Mouse (Mus musculus): Measurements from ENCODE around the gene Syngr4. TPM values are rescaled to one million over a fixed set of nuclear protein-coding genes. Genes with fewer than 3 reads are reported as not detected.

Syngr4 gene
- polyA plus RNA-seq, 1 experiment from 2014 or later: 1.5 TPM

DNA sequence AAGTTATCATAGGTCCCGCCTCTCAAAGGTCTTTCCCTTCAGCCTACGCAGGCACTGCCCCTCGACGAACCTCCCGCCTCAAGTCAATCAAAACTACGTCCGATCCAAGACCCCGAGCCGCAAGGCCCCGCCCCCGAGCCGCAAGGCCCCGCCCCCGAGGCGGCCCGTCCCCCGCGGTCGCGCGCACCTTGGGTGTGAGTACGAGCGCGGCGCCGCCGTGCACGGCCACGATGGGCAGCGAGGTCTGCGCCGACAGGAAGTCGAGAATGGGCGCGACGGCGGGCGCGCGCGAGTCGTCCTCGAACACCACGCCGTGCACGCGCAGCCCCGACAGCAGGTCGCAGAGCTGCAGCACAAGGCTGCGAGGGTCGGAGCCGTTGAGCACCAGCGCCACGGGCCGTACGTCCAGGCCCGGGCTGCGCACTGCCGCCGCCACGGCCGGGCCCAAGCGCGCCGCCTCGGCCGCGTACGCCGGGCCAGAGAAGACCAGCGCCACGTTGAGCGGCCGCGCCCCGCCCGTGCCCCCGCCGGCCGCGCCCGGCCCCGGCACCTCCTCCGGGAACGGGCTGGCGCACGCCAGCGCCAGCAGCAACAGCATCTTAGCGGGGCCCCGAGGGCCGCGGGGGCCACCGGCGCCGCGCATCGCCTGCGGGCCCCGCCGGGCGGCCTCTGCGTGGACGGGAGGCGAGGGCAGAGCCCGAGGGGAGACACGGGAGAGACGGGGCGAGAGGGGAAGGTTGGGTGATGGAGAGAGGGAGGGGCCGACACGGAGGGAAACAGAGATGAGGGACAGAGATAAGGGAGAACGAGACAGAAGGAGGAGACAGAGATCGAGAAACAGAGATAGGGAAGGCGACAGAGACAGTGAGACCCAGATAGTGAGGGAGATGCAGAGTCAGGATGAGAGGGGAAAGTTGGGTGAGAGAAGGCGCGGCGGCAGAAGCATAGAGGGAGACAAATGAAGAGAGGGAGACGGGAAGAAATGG is 30.3 kb downstream of the Syngr4 start:
- peak overlapping the region in 1 of 2 experiments; percentile 44; a peak in 1 of 4 replicates for H3K27ac ChIP-seq (replicated peaks in 1 of 2; ENCODE audit: control insufficient read depth in 1 of 2, insufficient read depth in 1 of 2, low read depth in 2 of 2, low read length in 2 of 2)
- H3K27me3 ChIP-seq (ENCODE audit: control insufficient read depth, insufficient read depth, low read length): peaks cover 33% of the 10 kb centered on the region
- peak overlapping the region; percentile 89 for H3K9ac ChIP-seq (ENCODE audit: low read length)
- WGBS: 1% methylated on average over 112 of the region's 117 CpGs
- peaks cover 21 to 39% of the 10 kb centered on the region in 2 experiments for H3K4me1 ChIP-seq (ENCODE audit: control insufficient read depth in 2 of 2, insufficient read depth in 2 of 2, low read length in 2 of 2)
- H3K36me3 ChIP-seq (ENCODE audit: control insufficient read depth, insufficient read depth, low read length): no peaks in the 10 kb centered on the region
- peak overlapping the region; percentile 87 for H3K4me2 ChIP-seq (ENCODE audit: low read length)
- H3K9me3 ChIP-seq (ENCODE audit: control insufficient read depth, low read length): no peaks in the 10 kb centered on the region
- peak overlapping the region; percentile 52 to 74 for H3K4me3 ChIP-seq (ENCODE audit: control insufficient read depth in 1 of 2, insufficient read depth in 1 of 2, low read depth in 1 of 2, low read length in 2 of 2)
- peak; percentile 59 for ATAC-seq (ENCODE audit: insufficient number of reproducible peaks, insufficient read depth, low FRiP score, low read depth)

DNA sequence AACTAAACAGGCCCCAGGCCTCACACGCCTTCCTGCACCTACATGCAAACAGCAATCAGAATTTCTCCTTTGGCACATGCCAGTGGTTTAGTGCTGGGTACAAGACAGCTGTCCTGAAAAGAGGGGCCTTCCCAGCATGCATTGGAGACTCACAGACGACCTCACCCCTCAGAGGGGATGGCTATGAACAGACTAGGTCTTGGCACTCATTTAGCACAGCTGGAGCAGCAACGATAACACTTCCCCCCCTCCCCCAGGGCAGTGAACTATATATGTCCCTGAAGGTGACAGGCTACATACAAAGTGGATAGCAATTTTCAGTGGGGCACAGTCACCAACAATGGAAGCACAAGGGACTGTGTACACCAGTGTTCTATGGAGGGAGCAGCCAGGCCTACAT is 32.1 kb downstream of the Syngr4 start:
- Histone ChIP-seq H3K9ac (ENCODE audit: low read length) (no peak overlapping the region), H3K9me3 (ENCODE audit: control insufficient read depth, low read length) (no peaks in the 10 kb centered on the region), H3K4me3 (ENCODE audit: control insufficient read depth in 1 of 2, insufficient read depth in 1 of 2, low read depth in 1 of 2, low read length in 2 of 2) (no peak overlapping the region), H3K27ac (replicated peaks in 1 of 2; ENCODE audit: control insufficient read depth in 1 of 2, insufficient read depth in 1 of 2, low read depth in 2 of 2, low read length in 2 of 2) (no peak overlapping the region), H3K36me3 (ENCODE audit: control insufficient read depth, insufficient read depth, low read length) (no peaks in the 10 kb centered on the region), H3K4me1 (ENCODE audit: control insufficient read depth in 2 of 2, insufficient read depth in 2 of 2, low read length in 2 of 2) (peaks cover 15 to 23% of the 10 kb centered on the region in 2 experiments), H3K27me3 (ENCODE audit: control insufficient read depth, insufficient read depth, low read length) (peaks cover 19% of the 10 kb centered on the region), H3K4me2 (ENCODE audit: low read length) (no peak overlapping the region)
- 54% methylated on average over 3 of the region's 3 CpGs for WGBS
- no peak for ATAC-seq (ENCODE audit: insufficient number of reproducible peaks, insufficient read depth, low FRiP score, low read depth)

DNA sequence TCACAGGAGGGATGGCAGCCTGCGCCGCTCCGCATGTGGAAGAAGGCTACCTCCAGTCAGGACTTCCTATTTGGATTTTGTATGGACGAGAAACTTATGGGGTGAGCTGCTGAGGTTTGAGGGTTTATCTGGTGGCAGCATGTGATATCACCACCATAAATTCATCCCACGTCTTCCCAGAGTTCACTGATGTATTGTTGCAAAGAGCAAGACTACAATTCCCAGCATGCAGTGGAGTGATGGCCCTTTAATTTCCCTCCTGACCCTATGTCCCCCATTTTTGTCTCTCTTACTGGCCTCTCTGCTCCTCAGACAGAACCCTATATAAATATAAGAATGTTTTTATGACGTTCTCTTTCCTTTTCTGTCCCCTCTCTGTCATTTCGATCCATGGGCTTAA is 33.7 kb downstream of the Syngr4 start:
- no peak for ATAC-seq (ENCODE audit: insufficient number of reproducible peaks, insufficient read depth, low FRiP score, low read depth)
- 80% methylated on average over 7 of the region's 7 CpGs for WGBS
- no peak overlapping the region for H3K4me3 ChIP-seq (ENCODE audit: control insufficient read depth in 1 of 2, insufficient read depth in 1 of 2, low read depth in 1 of 2, low read length in 2 of 2)
- peaks cover 9 to 14% of the 10 kb centered on the region in 2 experiments; a peak in 2 of 4 replicates for H3K4me1 ChIP-seq (ENCODE audit: control insufficient read depth in 2 of 2, insufficient read depth in 2 of 2, low read length in 2 of 2)
- H3K9ac ChIP-seq (ENCODE audit: low read length): no peak overlapping the region
- H3K27ac ChIP-seq (replicated peaks in 1 of 2; ENCODE audit: control insufficient read depth in 1 of 2, insufficient read depth in 1 of 2, low read depth in 2 of 2, low read length in 2 of 2): no peak overlapping the region
- peaks cover 22% of the 10 kb centered on the region for H3K27me3 ChIP-seq (ENCODE audit: control insufficient read depth, insufficient read depth, low read length)
- no peaks in the 10 kb centered on the region for H3K36me3 ChIP-seq (ENCODE audit: control insufficient read depth, insufficient read depth, low read length)
- H3K9me3 ChIP-seq (ENCODE audit: control insufficient read depth, low read length): no peaks in the 10 kb centered on the region
- no peak overlapping the region for H3K4me2 ChIP-seq (ENCODE audit: low read length)

DNA sequence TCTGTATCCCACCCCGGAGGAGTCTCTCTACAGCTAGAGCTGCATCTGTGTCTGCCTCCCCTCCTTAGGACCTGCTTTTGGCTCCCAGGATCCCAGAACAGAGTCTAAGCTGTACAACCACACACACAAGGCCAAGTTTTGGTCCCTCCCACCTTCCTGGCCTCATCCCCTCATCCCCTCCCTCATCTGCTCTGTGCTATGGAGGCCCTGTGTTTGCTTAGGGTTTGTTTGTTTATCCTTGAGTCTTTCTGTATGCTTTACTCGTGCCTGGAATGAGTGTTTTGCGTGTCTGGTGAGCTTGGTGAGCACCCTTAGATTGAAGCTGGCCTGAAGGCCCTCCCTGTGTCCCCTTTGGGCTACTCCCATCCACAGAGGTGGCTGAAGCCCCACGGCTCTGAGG is 37.5 kb downstream of the Syngr4 start:
- peaks cover 0 to 9% of the 10 kb centered on the region in 2 experiments; a peak in 3 of 4 replicates for H3K4me1 ChIP-seq (ENCODE audit: control insufficient read depth in 2 of 2, insufficient read depth in 2 of 2, low read length in 2 of 2)
- H3K9me3 ChIP-seq (ENCODE audit: control insufficient read depth, low read length): no peaks in the 10 kb centered on the region
- peaks cover 35% of the 10 kb centered on the region for H3K27me3 ChIP-seq (ENCODE audit: control insufficient read depth, insufficient read depth, low read length)
- H3K27ac ChIP-seq (replicated peaks in 1 of 2; ENCODE audit: control insufficient read depth in 1 of 2, insufficient read depth in 1 of 2, low read depth in 2 of 2, low read length in 2 of 2): no peak overlapping the region
- H3K4me3 ChIP-seq (ENCODE audit: control insufficient read depth in 1 of 2, insufficient read depth in 1 of 2, low read depth in 1 of 2, low read length in 2 of 2): no peak overlapping the region
- no peaks in the 10 kb centered on the region for H3K36me3 ChIP-seq (ENCODE audit: control insufficient read depth, insufficient read depth, low read length)
- no peak overlapping the region for H3K4me2 ChIP-seq (ENCODE audit: low read length)
- WGBS: 55% methylated on average over 4 of the region's 4 CpGs
- no peak overlapping the region for H3K9ac ChIP-seq (ENCODE audit: low read length)
- no peak for ATAC-seq (ENCODE audit: insufficient number of reproducible peaks, insufficient read depth, low FRiP score, low read depth)

DNA sequence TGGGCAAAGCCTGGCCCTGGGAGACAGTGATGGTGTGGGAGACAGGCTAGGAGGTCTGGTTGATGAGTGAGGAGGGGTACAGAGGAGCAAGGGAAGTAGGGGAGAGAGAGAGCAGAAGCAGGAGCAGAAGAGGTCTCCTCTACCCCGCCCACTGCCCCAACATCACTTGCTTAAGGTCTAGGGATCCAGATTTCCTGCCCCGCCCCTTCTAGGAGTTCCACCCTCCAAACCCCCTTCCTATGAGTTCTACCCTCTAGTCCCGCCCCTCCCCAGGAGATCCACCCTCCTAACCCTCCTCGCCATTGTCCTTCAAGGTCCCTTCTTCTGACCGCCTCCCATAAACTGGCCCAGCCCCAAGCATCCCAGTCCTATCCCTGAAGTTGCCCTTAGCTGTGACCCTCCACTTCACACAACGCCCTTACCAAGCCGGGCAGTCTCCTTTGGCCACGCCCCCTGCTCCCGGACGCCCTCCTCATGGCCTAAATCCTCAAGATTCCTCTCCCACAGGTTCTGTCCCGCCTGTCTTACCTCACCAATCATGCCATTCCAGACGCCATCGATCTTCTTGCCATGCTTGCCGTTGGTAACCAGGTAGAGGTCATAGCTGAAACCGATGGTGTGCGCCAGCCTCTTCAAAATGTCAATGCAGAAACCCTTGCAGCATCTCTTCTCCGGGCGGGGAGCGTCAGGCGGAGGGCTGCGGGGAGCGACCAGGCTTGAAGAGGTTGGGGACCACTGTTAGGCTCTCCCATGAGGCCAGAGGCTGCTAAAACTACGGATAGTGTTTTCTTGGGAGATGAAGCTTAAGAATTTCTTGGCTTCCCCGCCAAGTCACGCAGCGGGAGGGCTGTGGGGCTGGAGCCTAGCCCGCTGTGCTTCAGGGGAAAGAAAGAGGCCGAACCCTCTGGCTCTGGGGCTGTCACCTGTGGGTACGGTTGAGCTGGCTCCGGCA is 39.3 kb downstream of the Syngr4 start:
- H3K27me3 ChIP-seq (ENCODE audit: control insufficient read depth, insufficient read depth, low read length): peaks cover 35% of the 10 kb centered on the region
- peak overlapping the region; percentile 67 for H3K4me2 ChIP-seq (ENCODE audit: low read length)
- WGBS: under 1% methylated on average over 29 of the region's 30 CpGs
- no peaks in the 10 kb centered on the region for H3K9me3 ChIP-seq (ENCODE audit: control insufficient read depth, low read length)
- 0 out of 2 replicates have a peak, but pooled peaks have one; percentile 7 for ATAC-seq (ENCODE audit: insufficient number of reproducible peaks, insufficient read depth, low FRiP score, low read depth)
- peaks cover 0 to 9% of the 10 kb centered on the region in 2 experiments; a peak in 3 of 4 replicates for H3K4me1 ChIP-seq (ENCODE audit: control insufficient read depth in 2 of 2, insufficient read depth in 2 of 2, low read length in 2 of 2)
- H3K27ac ChIP-seq (replicated peaks in 1 of 2; ENCODE audit: control insufficient read depth in 1 of 2, insufficient read depth in 1 of 2, low read depth in 2 of 2, low read length in 2 of 2): no peak overlapping the region
- peak overlapping the region; percentile 22 for H3K9ac ChIP-seq (ENCODE audit: low read length)
- H3K36me3 ChIP-seq (ENCODE audit: control insufficient read depth, insufficient read depth, low read length): no peaks in the 10 kb centered on the region
- H3K4me3 ChIP-seq (ENCODE audit: control insufficient read depth in 1 of 2, insufficient read depth in 1 of 2, low read depth in 1 of 2, low read length in 2 of 2): peak overlapping the region; percentile 37 to 39

DNA sequence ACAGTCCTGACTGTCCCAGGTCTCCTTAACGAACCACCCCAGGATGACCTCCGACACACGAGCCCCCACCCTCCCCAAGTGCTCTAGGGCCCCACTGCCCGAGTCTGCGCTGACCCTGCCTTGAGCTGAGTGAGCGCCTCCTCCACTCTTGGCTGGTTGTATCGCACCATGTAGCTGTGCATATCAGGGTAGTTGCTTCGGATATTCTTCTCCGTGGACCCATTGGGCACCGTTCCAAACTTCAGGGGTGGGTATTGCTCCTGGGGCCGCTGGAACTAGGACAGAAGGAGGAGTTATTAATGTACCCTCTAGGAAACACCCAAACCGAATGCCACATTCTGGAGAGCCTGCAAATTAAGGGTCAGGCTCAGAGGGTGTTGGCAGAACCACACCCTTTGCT is 43.4 kb downstream of the Syngr4 start:
- no peak for ATAC-seq (ENCODE audit: insufficient number of reproducible peaks, insufficient read depth, low FRiP score, low read depth)

DNA sequence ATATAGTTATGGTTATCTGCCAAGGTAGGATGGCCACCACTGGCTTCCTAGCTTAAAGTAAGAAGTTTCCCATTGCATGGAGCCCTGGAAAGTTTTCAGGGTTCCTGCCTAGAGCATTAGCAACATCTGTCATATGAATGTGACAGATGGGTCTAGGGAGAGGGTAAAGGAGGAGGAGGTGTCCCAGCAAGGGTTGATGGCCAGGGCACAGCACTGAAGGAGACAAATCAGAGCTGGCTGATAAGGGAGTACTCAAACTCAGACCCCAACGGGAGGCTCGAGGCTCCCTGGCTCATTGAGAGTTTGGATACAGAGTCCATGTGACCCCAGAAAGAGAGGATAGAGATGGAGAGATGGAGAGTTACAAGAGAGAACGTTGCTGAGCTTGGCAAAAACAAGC is 45.9 kb downstream of the Syngr4 start:
- Histone ChIP-seq H3K4me1 (ENCODE audit: control insufficient read depth in 2 of 2, insufficient read depth in 2 of 2, low read length in 2 of 2) (no peaks in the 10 kb centered on the region), H3K9ac (ENCODE audit: low read length) (no peak overlapping the region), H3K27ac (replicated peaks in 1 of 2; ENCODE audit: control insufficient read depth in 1 of 2, insufficient read depth in 1 of 2, low read depth in 2 of 2, low read length in 2 of 2) (no peak overlapping the region), H3K4me2 (ENCODE audit: low read length) (no peak overlapping the region), H3K27me3 (ENCODE audit: control insufficient read depth, insufficient read depth, low read length) (peaks cover 14% of the 10 kb centered on the region), H3K9me3 (ENCODE audit: control insufficient read depth, low read length) (no peaks in the 10 kb centered on the region), H3K4me3 (ENCODE audit: control insufficient read depth in 1 of 2, insufficient read depth in 1 of 2, low read depth in 1 of 2, low read length in 2 of 2) (no peak overlapping the region), H3K36me3 (ENCODE audit: control insufficient read depth, insufficient read depth, low read length) (no peaks in the 10 kb centered on the region)
- no peak for ATAC-seq (ENCODE audit: insufficient number of reproducible peaks, insufficient read depth, low FRiP score, low read depth)
- 43% methylated on average over 3 of the region's 3 CpGs for WGBS

More for the DNA sequence above, 43.4 kb downstream of the Syngr4 start:
- peaks cover 26% of the 10 kb centered on the region for H3K27me3 ChIP-seq (ENCODE audit: control insufficient read depth, insufficient read depth, low read length)
- no peak overlapping the region for H3K4me2 ChIP-seq (ENCODE audit: low read length)
- 78% methylated on average over 12 of the region's 12 CpGs for WGBS
- H3K4me3 ChIP-seq (ENCODE audit: control insufficient read depth in 1 of 2, insufficient read depth in 1 of 2, low read depth in 1 of 2, low read length in 2 of 2): no peak overlapping the region
- H3K9me3 ChIP-seq (ENCODE audit: control insufficient read depth, low read length): no peaks in the 10 kb centered on the region
- no peak overlapping the region for H3K27ac ChIP-seq (replicated peaks in 1 of 2; ENCODE audit: control insufficient read depth in 1 of 2, insufficient read depth in 1 of 2, low read depth in 2 of 2, low read length in 2 of 2)
- H3K36me3 ChIP-seq (ENCODE audit: control insufficient read depth, insufficient read depth, low read length): no peaks in the 10 kb centered on the region
- no peak overlapping the region for H3K9ac ChIP-seq (ENCODE audit: low read length)
- H3K4me1 ChIP-seq (ENCODE audit: control insufficient read depth in 2 of 2, insufficient read depth in 2 of 2, low read length in 2 of 2): peaks cover 0 to 9% of the 10 kb centered on the region in 2 experiments; a peak in 3 of 4 replicates
